Mouse (Mus musculus): ENCODE data around the gene Exoc6b. TPM values are rescaled to one million over a fixed set of nuclear protein-coding genes. Genes with fewer than 3 reads are reported as not detected.
A peak's percentile ranks its signal among the peaks of the same experiment; 100 is the strongest.

The Exoc6b gene
- total and polyA plus RNA-seq, 2 experiments from 2014 or later = 37.0 to 43.7 TPM

- DNase-seq (ENCODE audit: low spot score) (no peak), ATAC-seq (ENCODE audit: low FRiP score) (no peak)
- H3K27ac ChIP-seq (ENCODE audit: low read depth, low read length) = no peak overlapping the region
- 64% methylated on average over 2 of the region's 2 CpGs for WGBS
- no peaks in the 10 kb centered on the region for H3K36me3 ChIP-seq (ENCODE audit: insufficient read depth, low read length)
- 0 out of 2 replicates have a peak, but pooled peaks cover 3% of the 10 kb centered on the region for H3K4me1 ChIP-seq (ENCODE audit: insufficient read depth, low read length)
- H3K4me3 ChIP-seq (ENCODE audit: low read depth, low read length) = no peak overlapping the region
- no peak overlapping the region for H3K4me2 ChIP-seq (ENCODE audit: low read depth, low read length, poor library complexity, severe bottlenecking)
- no peak for TF ChIP-seq CTCF (IDR thresholded peaks at IDR 0.05)
- H3K27me3 ChIP-seq (ENCODE audit: insufficient read depth, low read length) = no peaks in the 10 kb centered on the region
- no peaks in the 10 kb centered on the region for H3K9me3 ChIP-seq (ENCODE audit: low read length)
- no peak overlapping the region for H3K9ac ChIP-seq (replicated peaks; ENCODE audit: low read length, poor library complexity, severe bottlenecking)
Measured at GRCm38 (mm10) chr6:84646696-84647095, 422.6 kb downstream of the Exoc6b start.

DNA sequence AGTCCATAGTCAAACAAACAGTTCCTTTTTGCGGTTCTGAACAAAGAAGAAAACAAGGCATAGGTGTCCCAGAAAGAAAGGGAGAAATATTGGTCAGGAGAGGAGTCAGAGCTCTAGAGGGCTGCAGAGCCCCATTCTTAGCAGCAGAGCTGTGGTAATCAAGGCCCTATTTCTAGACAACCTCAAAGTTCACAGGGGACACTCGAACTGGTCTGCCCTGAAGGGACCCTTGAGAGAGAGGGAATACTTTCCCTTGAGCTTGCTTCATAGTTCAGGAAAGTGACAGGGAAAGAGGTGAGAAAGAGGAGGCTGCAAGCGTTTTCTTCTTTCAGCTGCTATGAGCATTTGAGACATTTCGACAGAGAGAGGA, 428.3 kb downstream of the Exoc6b start:
- Histone ChIP-seq H3K27me3 (ENCODE audit: insufficient read depth, low read length) (no peaks in the 10 kb centered on the region), H3K4me3 (ENCODE audit: low read depth, low read length) (no peak overlapping the region), H3K9me3 (ENCODE audit: low read length) (no peaks in the 10 kb centered on the region), H3K4me1 (ENCODE audit: insufficient read depth, low read length) (0 out of 2 replicates have a peak, but pooled peaks cover 2% of the 10 kb centered on the region), H3K27ac (ENCODE audit: low read depth, low read length) (no peak overlapping the region), H3K4me2 (ENCODE audit: low read depth, low read length, poor library complexity, severe bottlenecking) (no peak overlapping the region), H3K9ac (replicated peaks; ENCODE audit: low read length, poor library complexity, severe bottlenecking) (no peak overlapping the region), H3K36me3 (ENCODE audit: insufficient read depth, low read length) (no peaks in the 10 kb centered on the region)
- ATAC-seq (ENCODE audit: low FRiP score) (no peak), DNase-seq (ENCODE audit: low spot score) (no peak)
- WGBS = 83% methylated on average over 4 of the region's 4 CpGs
- TF ChIP-seq CTCF (IDR thresholded peaks at IDR 0.05) = no peak

GRCm38 (mm10) chr6:84640324-84641061, 428.8 kb downstream of the Exoc6b start:
- 79% methylated on average over 9 of the region's 9 CpGs for WGBS

GRCm38 (mm10) chr6:84638206-84638605, 431.1 kb downstream of the Exoc6b start:
- Histone ChIP-seq H3K27me3 (ENCODE audit: insufficient read depth, low read length) (no peaks in the 10 kb centered on the region), H3K9ac (replicated peaks; ENCODE audit: low read length, poor library complexity, severe bottlenecking) (no peak overlapping the region), H3K4me1 (ENCODE audit: insufficient read depth, low read length) (no peaks in the 10 kb centered on the region), H3K36me3 (ENCODE audit: insufficient read depth, low read length) (no peaks in the 10 kb centered on the region), H3K27ac (ENCODE audit: low read depth, low read length) (no peak overlapping the region), H3K9me3 (ENCODE audit: low read length) (no peaks in the 10 kb centered on the region), H3K4me3 (ENCODE audit: low read depth, low read length) (no peak overlapping the region), H3K4me2 (ENCODE audit: low read depth, low read length, poor library complexity, severe bottlenecking) (no peak overlapping the region)
- ATAC-seq (ENCODE audit: low FRiP score) (no peak), DNase-seq (ENCODE audit: low spot score) (peak; percentile 33)
- TF ChIP-seq CTCF (IDR thresholded peaks at IDR 0.05) = no peak

More at GRCm38 (mm10) chr6:84640324-84641061, 428.8 kb downstream of the Exoc6b start:
- H3K27me3 ChIP-seq (ENCODE audit: insufficient read depth, low read length) = no peaks in the 10 kb centered on the region
- no peak overlapping the region for H3K4me2 ChIP-seq (ENCODE audit: low read depth, low read length, poor library complexity, severe bottlenecking)
- H3K4me3 ChIP-seq (ENCODE audit: low read depth, low read length) = no peak overlapping the region
- DNase-seq (ENCODE audit: low spot score) (no peak), ATAC-seq (ENCODE audit: low FRiP score) (no peak)
- no peaks in the 10 kb centered on the region for H3K9me3 ChIP-seq (ENCODE audit: low read length)
- H3K36me3 ChIP-seq (ENCODE audit: insufficient read depth, low read length) = no peaks in the 10 kb centered on the region
- TF ChIP-seq CTCF (IDR thresholded peaks at IDR 0.05) = no peak
- no peak overlapping the region for H3K27ac ChIP-seq (ENCODE audit: low read depth, low read length)
- H3K9ac ChIP-seq (replicated peaks; ENCODE audit: low read length, poor library complexity, severe bottlenecking) = no peak overlapping the region
- H3K4me1 ChIP-seq (ENCODE audit: insufficient read depth, low read length) = no peaks in the 10 kb centered on the region

DNA sequence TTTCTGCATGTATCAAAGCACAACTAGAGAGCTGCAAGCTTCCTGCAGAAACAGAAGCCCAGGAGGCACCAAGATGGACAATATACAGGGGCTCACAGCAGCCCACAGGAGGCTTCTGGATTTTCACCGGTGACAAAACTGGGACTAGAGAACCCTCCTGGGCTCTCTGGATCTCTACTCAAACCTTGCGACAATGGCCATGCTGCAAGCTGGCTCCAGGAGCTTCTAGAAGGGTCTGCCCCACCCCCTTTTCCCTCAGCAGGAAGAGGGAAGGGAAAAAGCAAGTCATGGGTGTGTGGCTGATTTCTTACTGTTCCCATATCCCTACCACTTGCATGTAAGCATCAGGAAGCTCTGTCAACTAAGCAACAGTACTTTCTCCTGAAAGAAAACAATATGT, 437.7 kb downstream of the Exoc6b start:
- Histone ChIP-seq H3K9me3 (ENCODE audit: low read length) (no peaks in the 10 kb centered on the region), H3K27me3 (ENCODE audit: insufficient read depth, low read length) (no peaks in the 10 kb centered on the region), H3K4me1 (ENCODE audit: insufficient read depth, low read length) (no peaks in the 10 kb centered on the region), H3K9ac (replicated peaks; ENCODE audit: low read length, poor library complexity, severe bottlenecking) (no peak overlapping the region), H3K4me2 (ENCODE audit: low read depth, low read length, poor library complexity, severe bottlenecking) (no peak overlapping the region), H3K4me3 (ENCODE audit: low read depth, low read length) (no peak overlapping the region), H3K36me3 (ENCODE audit: insufficient read depth, low read length) (no peaks in the 10 kb centered on the region), H3K27ac (ENCODE audit: low read depth, low read length) (no peak overlapping the region)
- DNase-seq (ENCODE audit: low spot score) = no peak
- ATAC-seq (ENCODE audit: low FRiP score) = no peak
- TF ChIP-seq CTCF (IDR thresholded peaks at IDR 0.05) = no peak
- 92% methylated on average over 2 of the region's 2 CpGs for WGBS

- no peak for TF ChIP-seq CTCF (IDR thresholded peaks at IDR 0.05)
- DNase-seq (ENCODE audit: low spot score) (no peak), ATAC-seq (ENCODE audit: low FRiP score) (no peak)
- no peak overlapping the region for H3K4me2 ChIP-seq (ENCODE audit: low read depth, low read length, poor library complexity, severe bottlenecking)
- no peaks in the 10 kb centered on the region for H3K36me3 ChIP-seq (ENCODE audit: insufficient read depth, low read length)
- H3K27me3 ChIP-seq (ENCODE audit: insufficient read depth, low read length) = no peaks in the 10 kb centered on the region
- H3K9me3 ChIP-seq (ENCODE audit: low read length) = no peaks in the 10 kb centered on the region
- no peak overlapping the region for H3K4me3 ChIP-seq (ENCODE audit: low read depth, low read length)
- no peak overlapping the region for H3K27ac ChIP-seq (ENCODE audit: low read depth, low read length)
- H3K4me1 ChIP-seq (ENCODE audit: insufficient read depth, low read length) = no peaks in the 10 kb centered on the region
- no peak overlapping the region for H3K9ac ChIP-seq (replicated peaks; ENCODE audit: low read length, poor library complexity, severe bottlenecking)
- WGBS = 34% methylated on average over 1 of the region's 1 CpGs
Measured at GRCm38 (mm10) chr6:84630276-84630675, 439.0 kb downstream of the Exoc6b start.
